Mouse (Mus musculus) bone marrow macrophage, adult 2 months (primary cell): ENCODE measurements around the gene Cdkn1c.

Experiments used
- CTCF ChIP-seq: IDR thresholded peaks from 2 replicates; pipeline ENCODE4 v1.5.1; 2012; ENCODE audit warnings: low read depth, mild to moderate bottlenecking, low read length, moderate library complexity
- POLR2A ChIP-seq: IDR thresholded peaks from 2 replicates; pipeline ENCODE4 v1.6.1; 2012; ENCODE audit warnings: mild to moderate bottlenecking, low read depth, low read length, borderline replicate concordance

- TF ChIP-seq POLR2A (no peak), CTCF (no peak)
These were observed 52.2 kb downstream of the Cdkn1c start for GRCm38 (mm10) chr7:143408615-143409021.
